Mouse (Mus musculus) heart, postnatal 0 days (tissue): Measurements from ENCODE around the gene Sptbn4. TPM values are rescaled to one million over a fixed set of nuclear protein-coding genes. Genes with fewer than 3 reads are reported as not detected.

ENCODE experiments used
- ATAC-seq: fragments of 200-750 bp; cut with Nextera tagmentation; 2 replicates; pipeline ENCODE4 v1.8.0; 2017; ENCODE audit warnings: low read depth, moderate number of reproducible peaks, moderate library complexity; ENCODE audit not compliant: insufficient read depth
- DNase-seq: peaks from one replicate; pipeline ENCODE4 v3.0.0-alpha.2; 2016; ENCODE audit warnings: low spot score
- H3K27ac ChIP-seq: fragments of 300-500 bp; sonication (generic); 2 replicates; pipeline ENCODE4 v1.5.1; 2014; ENCODE audit warnings: low read depth, mild to moderate bottlenecking
- H3K27me3 ChIP-seq: fragments of 300-500 bp; sonication (generic); 2 replicates; pipeline ENCODE4 v1.6.1; 2014; ENCODE audit warnings: low read length, mixed read lengths; ENCODE audit not compliant: control insufficient read depth, insufficient read depth
- H3K36me3 ChIP-seq: fragments of 300-500 bp; sonication (generic); replicated peaks from 2 replicates; pipeline ENCODE4 v1.6.1; 2014; ENCODE audit warnings: low read length, mixed read lengths; ENCODE audit not compliant: control insufficient read depth, insufficient read depth
- H3K4me1 ChIP-seq: fragments of 300-500 bp; sonication (generic); 2 replicates; pipeline ENCODE4 v1.6.1; 2014; ENCODE audit warnings: antibody characterized with exemption; ENCODE audit not compliant: control insufficient read depth, insufficient read depth
- H3K4me2 ChIP-seq: fragments of 300-500 bp; sonication (generic); 2 replicates; pipeline ENCODE4 v1.6.1; 2014; ENCODE audit warnings: low read depth, mild to moderate bottlenecking, low read length, moderate library complexity
- H3K4me3 ChIP-seq: fragments of 300-500 bp; sonication (generic); 2 replicates; pipeline ENCODE4 v1.5.1; 2014; ENCODE audit warnings: low read depth, low read length
- H3K9ac ChIP-seq: fragments of 300-500 bp; sonication (generic); replicated peaks from 2 replicates; pipeline ENCODE4 v1.6.1; 2014; ENCODE audit warnings: low read depth, low read length, mixed read lengths
- H3K9me3 ChIP-seq: fragments of 300-500 bp; sonication (generic); replicated peaks from 2 replicates; pipeline ENCODE4 v1.6.1; 2016; ENCODE audit warnings: low read length; ENCODE audit not compliant: control insufficient read depth
- CTCF ChIP-seq: IDR thresholded peaks from 2 replicates; pipeline ENCODE4 v1.5.1; 2016; ENCODE audit warnings: antibody characterized with exemption, control low read depth, low read depth
- EP300 ChIP-seq: IDR thresholded peaks from 2 replicates; pipeline ENCODE4 v1.6.1; 2016; ENCODE audit warnings: antibody characterized with exemption, low read depth
- WGBS: fragments of 180-500 bp; shearing (Covaris S2); extraction: QIAGEN DNeasy Blood & Tissue Kit; methylation state at CpG from one replicate; pipeline ENCODE4 v1.1.7; 2014; 5-methylcytosine and 5-hydroxymethylcytosine counted together
- polyA plus RNA-seq: library from polyadenylated mRNA; unstranded; fragments of >200 nt; fragmentation: Nextera tagmentation; extraction: Ambion mirVana; gene quantifications from 2 replicates; pipeline ENCODE4 v1.2.1, GENCODE M21; 2015
- total RNA-seq: library from RNA; depleted of rRNA; stranded (reverse); fragments of >200 nt; gene quantifications from 2 replicates; pipeline ENCODE4 v1.2.3, GENCODE M21; 2014; ENCODE audit warnings: low replicate concordance

Sptbn4 gene
- total and polyA plus RNA-seq, 2 experiments from 2014 or later = 0.05 TPM; not detected in 1

GRCm38 (mm10) chr7:27359162-27359561 lies 88.3 kb downstream of the Sptbn4 start:
- TF ChIP-seq CTCF = no peak
- TF ChIP-seq EP300 = no peak
- H3K9ac ChIP-seq = no peak overlapping the region

GRCm38 (mm10) chr7:27357595-27357978 lies 89.9 kb downstream of the Sptbn4 start:
- Histone ChIP-seq H3K36me3 (no peaks in the 10 kb centered on the region), H3K9ac (no peak overlapping the region), H3K4me3 (no peak overlapping the region; the same call in 1 of the 2 replicates), H3K4me2 (peak overlapping the region; percentile 69), H3K27ac (peak overlapping the region; percentile 61; the same call in 1 of the 2 replicates), H3K9me3 (no peaks in the 10 kb centered on the region), H3K4me1 (peaks cover 22% of the 10 kb centered on the region), H3K27me3 (peaks cover 5% of the 10 kb centered on the region)
- no peak for ATAC-seq
- 21% methylated on average over 3 of the region's 3 CpGs for WGBS
- DNase-seq = no peak
- TF ChIP-seq CTCF = no peak
- no peak for TF ChIP-seq EP300

More at GRCm38 (mm10) chr7:27359162-27359561, 88.3 kb downstream of the Sptbn4 start:
- no peak for DNase-seq
- no peak overlapping the region for H3K4me2 ChIP-seq
- peaks cover 16% of the 10 kb centered on the region for H3K27me3 ChIP-seq
- H3K27ac ChIP-seq = no peak overlapping the region
- 67% methylated on average over 2 of the region's 2 CpGs for WGBS
- peaks cover 22% of the 10 kb centered on the region for H3K4me1 ChIP-seq
- ATAC-seq = no peak
- H3K4me3 ChIP-seq = no peak overlapping the region
- H3K9me3 ChIP-seq = no peaks in the 10 kb centered on the region
- no peaks in the 10 kb centered on the region for H3K36me3 ChIP-seq

GRCm38 (mm10) chr7:27356861-27357594 lies 90.5 kb downstream of the Sptbn4 start, which contains the start of gene Gm20479:
Gene Gm20479, minus strand, starts transcription at chr7:27357419.
- Histone ChIP-seq H3K27me3 (peaks cover under 1% of the 10 kb centered on the region), H3K4me3 (peak within 1 kb of the TSS; percentile 72), H3K4me1 (peaks cover 22% of the 10 kb centered on the region), H3K4me2 (peak within 1 kb of the TSS; percentile 69), H3K27ac (peak within 1 kb of the TSS; percentile 61), H3K36me3 (0 out of 2 replicates have a peak, but pooled peaks cover 2% of the 10 kb centered on the region), H3K9me3 (no peaks in the 10 kb centered on the region), H3K9ac (peak within 1 kb of the TSS; percentile 19; the same call in 1 of the 2 replicates)
- under 1% methylated on average over 27 of the region's 27 CpGs for WGBS
- TF ChIP-seq EP300 = no peak
- no peak for TF ChIP-seq CTCF
- ATAC-seq (no peak), DNase-seq (no peak)

DNA sequence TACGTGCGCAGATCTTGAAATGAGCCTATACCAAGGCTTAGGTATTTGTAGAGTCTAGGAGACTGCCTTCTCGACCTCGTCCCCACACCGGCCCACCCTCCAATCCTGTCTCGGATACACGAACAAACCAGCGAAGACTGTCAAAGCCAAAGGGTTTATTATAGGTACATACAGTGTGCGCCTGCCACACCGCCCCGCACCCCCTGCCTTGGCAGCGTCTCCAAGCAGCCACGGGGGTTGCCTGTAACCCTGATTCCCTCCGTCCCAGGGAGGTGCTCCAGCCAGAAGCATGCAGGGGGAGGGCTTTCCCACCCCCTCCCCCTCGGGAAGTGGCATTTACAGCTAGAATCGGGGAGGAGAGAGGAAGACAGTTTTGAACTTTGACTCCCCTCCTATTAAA lies 91.2 kb downstream of the Sptbn4 start:
- peak; percentile 25 for ATAC-seq
- peak overlapping the region; percentile 72 for H3K4me3 ChIP-seq
- 2% methylated on average over 16 of the region's 16 CpGs for WGBS
- peak overlapping the region; percentile 61; the same call in 1 of the 2 replicates for H3K27ac ChIP-seq
- peaks cover 22% of the 10 kb centered on the region for H3K4me1 ChIP-seq
- peak overlapping the region; percentile 19; the same call in 1 of the 2 replicates for H3K9ac ChIP-seq
- no peak for TF ChIP-seq EP300
- no peak for TF ChIP-seq CTCF
- no peak for DNase-seq
- H3K27me3 ChIP-seq = no peaks in the 10 kb centered on the region
- peak overlapping the region; percentile 69 for H3K4me2 ChIP-seq
- peaks cover 8% of the 10 kb centered on the region; the same call in 1 of the 2 replicates for H3K36me3 ChIP-seq
- H3K9me3 ChIP-seq = no peaks in the 10 kb centered on the region

DNA sequence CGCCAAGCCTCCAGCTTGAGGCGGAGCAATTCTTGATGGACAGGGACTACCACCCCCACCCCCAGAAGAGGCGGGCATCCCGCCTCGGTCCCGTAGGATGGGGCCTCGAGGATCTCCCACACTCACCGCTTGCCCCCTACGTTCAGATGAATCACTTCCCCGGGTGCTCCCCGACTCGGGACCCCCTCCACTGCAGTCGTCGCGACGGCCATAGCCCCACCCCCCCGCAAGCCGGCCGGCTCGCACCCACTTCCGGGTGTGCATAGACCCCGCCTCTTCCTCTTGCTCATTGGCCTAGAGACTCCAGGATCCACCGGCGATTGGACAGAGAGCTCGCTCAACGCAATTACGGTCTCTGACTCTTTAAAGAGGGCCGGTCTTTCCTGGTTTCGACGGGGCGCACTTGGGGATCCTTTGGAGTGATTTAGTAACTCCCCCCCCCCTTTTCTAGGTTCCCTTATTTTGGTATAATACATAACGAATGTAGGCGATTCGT lies 91.7 kb downstream of the Sptbn4 start, which contains the start of gene Shkbp1:
Gene Shkbp1, minus strand, starts transcription at position 275 of the 496 bp plus-strand sequence.
- peak within 1 kb of the TSS; percentile 61 for H3K27ac ChIP-seq
- TF ChIP-seq CTCF = no peak
- no peak for TF ChIP-seq EP300
- H3K4me3 ChIP-seq = peak within 1 kb of the TSS; percentile 72
- peak; percentile 96 for ATAC-seq
- H3K4me1 ChIP-seq = peaks cover 22% of the 10 kb centered on the region
- peak within 1 kb of the TSS; percentile 44 for H3K9ac ChIP-seq
- H3K36me3 ChIP-seq = peaks cover 8% of the 10 kb centered on the region; the same call in 1 of the 2 replicates
- H3K27me3 ChIP-seq = no peaks in the 10 kb centered on the region
- peak; percentile 92 for DNase-seq
- peak within 1 kb of the TSS; percentile 69 for H3K4me2 ChIP-seq
- no peaks in the 10 kb centered on the region for H3K9me3 ChIP-seq
- 1% methylated on average over 34 of the region's 34 CpGs for WGBS
